Mouse (Mus musculus) gastrocnemius, adult 2 months (tissue): ENCODE results near the gene Hydin. TPM values are rescaled to one million over a fixed set of nuclear protein-coding genes. Genes with fewer than 3 reads are reported as not detected.

Experiments
- DNase-seq: peaks from one replicate; pipeline ENCODE4 v3.0.0; 2022
- H3K27ac ChIP-seq: fragments of 200-600 bp; 2 replicates; pipeline ENCODE4 v1.8.1; 2022; ENCODE audit warnings: mild to moderate bottlenecking
- H3K4me3 ChIP-seq: fragments of 200-600 bp; 2 replicates; pipeline ENCODE4 v1.8.1; 2022; ENCODE audit warnings: mild to moderate bottlenecking, moderate library complexity
- CTCF ChIP-seq: fragments of 200-600 bp; IDR thresholded peaks from 2 replicates; pipeline ENCODE4 v1.8.1; 2022; ENCODE audit warnings: antibody characterized with exemption, mild to moderate bottlenecking, moderate library complexity
- intact Hi-C: fragments of 180-260 bp; cut with DNase I; formaldehyde crosslinking; loops from one replicate; pipeline ENCODE4 v1.15.1; 2025
- long read RNA-seq, 2 experiments: library from polyadenylated mRNA; stranded (forward); transcript quantifications; one replicate each; pipeline ENCODE4 v2.0.0; 2021
- total RNA-seq, 2 experiments: library from RNA; stranded (reverse); gene quantifications; 2 replicates each; pipeline ENCODE4 v1.2.3; 2021

The Hydin gene
- total RNA-seq: under 1 TPM; 0.03 to 0.06 TPM
- long read RNA-seq, experiment 1: 0 reads
- long read RNA-seq, experiment 2: 0 reads

DNA sequence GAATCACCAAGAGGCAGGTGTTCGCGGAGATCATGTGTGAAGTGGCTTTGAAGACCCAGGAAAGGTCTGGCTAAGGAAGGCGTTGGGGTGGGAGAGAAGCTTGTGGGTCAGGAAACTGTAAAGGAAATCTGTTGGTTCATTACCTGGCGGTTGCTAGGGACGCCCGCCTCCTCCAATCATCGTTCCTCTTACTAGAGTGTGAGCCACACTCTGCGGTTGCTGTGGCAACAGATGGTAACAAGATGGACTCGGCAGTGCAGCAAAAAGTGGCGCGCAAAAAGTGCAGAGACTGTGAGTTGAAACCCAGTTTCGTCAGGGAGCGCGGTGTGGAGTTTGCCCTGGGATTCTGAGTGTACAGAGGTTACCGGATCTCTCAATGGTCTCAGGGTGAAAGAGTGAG is at the start of gene Hydin:
Gene Hydin, plus strand, starts transcription at position 237 of the 400 bp plus-strand sequence.
- intact Hi-C loops: no loop called here
- TF ChIP-seq CTCF: no peak
- Histone ChIP-seq H3K4me3 (no peak within 1 kb of the TSS), H3K27ac (no peak within 1 kb of the TSS)
- DNase-seq: no peak

DNA sequence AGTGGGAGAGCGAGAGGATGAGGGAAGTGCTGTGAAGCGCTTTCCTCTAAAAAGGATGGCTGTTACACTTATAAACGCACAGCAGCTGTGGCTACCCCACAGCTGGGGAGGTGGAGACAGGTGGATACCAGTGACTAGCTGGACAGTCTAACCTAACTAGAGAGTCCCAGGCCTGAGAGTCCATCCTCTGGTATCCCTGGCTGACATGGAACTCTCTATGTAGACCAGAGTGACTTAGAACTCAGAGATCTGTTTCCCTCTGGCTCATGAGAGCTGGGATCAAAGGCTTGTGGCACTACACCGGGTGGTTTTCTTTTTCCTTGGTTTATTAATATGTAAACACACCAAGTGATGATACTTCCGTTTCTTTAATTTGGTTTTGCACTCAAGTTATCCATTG is 49.6 kb upstream of the Hydin start:
- Histone ChIP-seq H3K4me3 (peak overlapping the region; percentile 90), H3K27ac (peak overlapping the region; percentile 79)
- intact Hi-C loops: loop anchor here (5.0 to 10.0 kb wide), 2 partner anchors 140 to 398 kb away; partner anchors contain the start of genes Vac14 and Zfp612
- DNase-seq: no peak
- TF ChIP-seq CTCF: no peak

DNA sequence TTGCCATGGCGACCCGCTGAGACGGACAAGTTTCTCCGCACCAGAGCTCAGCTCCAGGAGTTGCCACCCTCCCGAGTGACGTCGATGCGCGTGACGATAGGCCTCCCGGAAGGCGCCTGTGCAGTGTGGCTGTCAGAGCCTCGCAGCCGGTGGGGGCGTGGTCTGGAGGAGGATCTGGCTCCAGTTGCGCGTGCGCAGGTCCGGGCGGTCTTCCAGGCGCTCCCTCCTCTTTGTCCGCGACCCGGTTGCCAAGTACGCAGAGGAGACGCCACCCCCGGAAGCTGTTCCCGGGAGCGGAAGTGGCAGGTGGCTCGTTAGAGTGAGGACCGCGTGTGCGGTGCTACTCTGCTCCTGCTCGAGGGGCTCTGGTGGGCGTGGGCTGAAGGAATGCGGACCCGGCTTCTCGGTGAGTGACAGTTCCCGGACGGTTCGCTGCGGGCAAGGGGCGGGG is 49.1 kb upstream of the Hydin start:
- no peak for TF ChIP-seq CTCF
- DNase-seq: peak; percentile 100
- intact Hi-C loops: loop anchor here (5.0 to 10.0 kb wide), 2 partner anchors 140 to 397 kb away; partner anchors contain the start of genes Vac14 and Zfp612
- Histone ChIP-seq H3K27ac (peak overlapping the region; percentile 79), H3K4me3 (peak overlapping the region; percentile 90)

DNA sequence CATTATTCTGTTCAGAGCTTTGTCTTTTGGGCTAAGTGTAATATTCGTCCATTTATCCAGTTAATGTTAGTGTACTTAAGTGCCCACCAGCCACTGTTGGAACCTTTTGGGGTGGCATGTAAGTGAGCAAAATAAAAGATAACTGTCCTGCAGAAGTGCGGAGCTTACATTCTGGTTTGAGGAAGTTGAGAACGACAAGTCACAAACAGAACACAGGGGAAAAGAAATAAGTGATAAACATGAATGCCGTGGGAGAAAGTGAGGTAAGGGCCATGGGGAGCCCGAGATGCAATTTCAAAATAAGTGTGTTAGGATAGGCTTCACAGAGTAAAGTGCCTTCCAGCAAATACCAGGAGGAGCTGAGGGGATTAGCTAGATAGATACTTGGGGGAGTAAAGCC is 48.3 kb upstream of the Hydin start:
- no peak for TF ChIP-seq CTCF
- H3K27ac ChIP-seq: 0 out of 2 replicates have a peak overlapping the region, but pooled peaks have one; percentile 79
- intact Hi-C loops: loop anchor here (5.0 to 10.0 kb wide), 2 partner anchors 141 to 396 kb away; partner anchors contain the start of genes Vac14 and Zfp612
- no peak for DNase-seq
- peak overlapping the region; percentile 90 for H3K4me3 ChIP-seq

DNA sequence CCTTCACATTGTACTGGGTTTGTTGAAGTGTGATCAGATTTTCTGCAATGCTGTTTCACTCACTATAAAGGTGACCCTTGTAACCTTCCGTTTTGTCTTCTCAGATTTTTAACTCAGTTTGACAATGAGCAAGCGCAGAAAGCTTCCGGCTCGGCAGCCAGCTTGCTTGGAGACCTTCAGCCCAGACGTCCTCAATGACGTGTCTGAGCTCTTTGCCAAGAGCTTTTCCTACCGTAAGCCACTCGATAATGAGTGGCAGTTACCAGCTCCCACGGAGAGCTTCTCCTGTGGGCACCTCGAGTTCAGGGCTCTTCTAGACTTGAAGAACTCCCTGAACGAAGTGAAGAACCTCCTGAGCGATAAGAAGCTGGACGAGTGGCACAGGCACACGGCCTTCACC is 45.8 kb upstream of the Hydin start:
- no peak overlapping the region for H3K4me3 ChIP-seq
- no peak for TF ChIP-seq CTCF
- no peak for DNase-seq
- intact Hi-C loops: no loop called here
- H3K27ac ChIP-seq: no peak overlapping the region

DNA sequence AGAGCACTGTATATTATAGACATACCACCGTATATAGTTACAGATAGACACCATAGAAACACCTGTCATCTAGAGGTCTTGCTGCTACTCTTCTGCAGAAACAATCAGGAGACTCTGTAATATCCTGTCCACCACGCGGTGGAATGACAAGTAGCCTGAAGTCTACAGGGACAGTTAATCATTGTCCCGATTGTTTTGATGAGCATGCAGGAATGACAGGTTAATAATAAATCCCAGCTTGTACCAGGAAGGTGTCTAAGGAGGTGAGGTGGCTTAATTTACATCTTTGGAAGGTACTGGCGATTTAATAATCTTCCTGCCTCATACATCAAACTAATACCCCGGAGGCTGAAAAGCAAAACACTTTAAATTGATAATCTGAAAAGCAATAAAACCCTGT is 36.0 kb upstream of the Hydin start:
- intact Hi-C loops: no loop called here
- no peak overlapping the region for H3K4me3 ChIP-seq
- no peak overlapping the region for H3K27ac ChIP-seq
- TF ChIP-seq CTCF: no peak
- no peak for DNase-seq

DNA sequence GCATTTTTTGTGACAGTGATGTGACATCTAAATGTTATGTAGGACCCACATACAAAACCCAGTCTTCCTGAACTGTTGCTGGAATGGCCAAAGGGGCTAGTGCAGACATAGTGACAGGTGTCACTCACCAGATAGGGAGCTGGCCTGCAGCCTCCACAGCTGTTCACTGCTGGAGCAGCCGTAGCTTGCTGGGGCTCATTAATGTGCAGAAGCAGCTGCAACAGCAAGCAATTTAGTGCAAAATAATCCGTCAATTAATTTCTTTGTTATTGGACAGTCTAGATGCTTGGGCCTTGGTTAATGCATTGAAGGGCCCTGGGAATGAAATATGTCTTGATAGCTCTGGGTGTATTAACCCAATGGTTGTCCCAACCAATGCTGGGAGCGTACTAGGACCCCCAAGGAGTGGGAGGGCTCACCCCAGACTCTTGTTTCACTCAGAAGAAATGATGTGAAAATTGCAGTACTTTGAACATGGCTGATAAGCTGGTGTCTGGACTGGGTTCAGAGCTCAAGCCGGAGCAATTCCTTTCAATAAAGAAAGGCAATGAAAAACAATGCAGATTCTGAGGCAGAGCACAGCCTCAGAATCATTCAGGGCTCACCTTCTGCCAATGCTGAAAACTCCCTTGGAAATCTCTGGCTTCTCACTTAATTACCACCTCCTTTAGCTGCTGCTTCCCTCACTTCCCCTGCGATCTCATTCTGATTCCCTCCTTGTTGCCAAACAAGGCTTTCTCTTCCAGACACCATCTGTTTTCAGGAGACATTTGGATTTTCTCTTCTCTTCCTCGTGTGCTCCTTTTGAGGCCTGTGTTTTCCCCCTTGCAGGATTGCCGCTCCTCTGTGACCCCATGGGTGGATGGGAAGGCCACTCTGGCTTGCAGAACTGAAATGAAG is 24.2 kb upstream of the Hydin start:
- TF ChIP-seq CTCF: no peak
- DNase-seq: no peak
- no peak overlapping the region for H3K4me3 ChIP-seq
- intact Hi-C loops: no loop called here
- H3K27ac ChIP-seq: no peak overlapping the region

DNA sequence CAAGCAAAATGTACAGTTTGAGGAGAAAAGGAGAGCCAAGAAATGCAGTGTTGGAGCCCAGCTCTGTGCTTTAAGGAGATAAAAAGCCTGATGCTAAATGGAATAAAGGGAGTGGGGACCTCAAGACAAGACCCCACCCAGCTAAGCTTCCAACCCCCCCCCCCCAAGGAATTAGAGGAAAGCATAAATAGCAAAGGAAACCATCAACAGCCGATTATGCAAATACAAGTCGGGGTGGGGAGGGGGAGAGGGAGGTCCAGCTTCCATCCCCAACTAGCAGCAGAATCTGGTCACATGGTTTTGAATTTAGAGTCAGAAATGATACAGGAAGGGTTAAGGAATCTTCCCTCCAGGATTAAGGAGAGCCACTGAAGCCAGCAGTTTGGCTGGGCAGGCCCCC is 22.2 kb upstream of the Hydin start:
- H3K4me3 ChIP-seq: no peak overlapping the region
- intact Hi-C loops: no loop called here
- H3K27ac ChIP-seq: no peak overlapping the region
- no peak for TF ChIP-seq CTCF
- DNase-seq: no peak

DNA sequence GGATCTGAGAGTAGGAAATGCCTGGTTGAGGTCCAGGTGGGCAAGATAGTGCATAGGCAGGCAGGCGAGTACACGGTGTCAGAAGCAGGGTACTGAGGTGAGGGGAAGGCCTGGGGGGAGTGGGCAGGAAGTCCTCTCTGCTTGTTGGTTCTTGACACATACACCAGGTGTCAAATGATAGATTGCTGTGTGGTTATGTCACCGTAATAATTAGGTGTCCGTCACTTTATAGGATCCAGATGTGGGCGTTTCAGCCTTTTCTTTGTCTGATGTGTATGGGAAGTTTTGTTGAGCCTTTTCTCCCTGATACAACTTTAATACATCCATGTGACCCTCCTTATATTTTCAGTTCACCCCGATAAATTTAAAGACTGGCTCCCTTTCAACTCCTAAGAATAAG is 19.5 kb upstream of the Hydin start:
- H3K4me3 ChIP-seq: no peak overlapping the region
- TF ChIP-seq CTCF: no peak
- intact Hi-C loops: no loop called here
- no peak overlapping the region for H3K27ac ChIP-seq
- no peak for DNase-seq

DNA sequence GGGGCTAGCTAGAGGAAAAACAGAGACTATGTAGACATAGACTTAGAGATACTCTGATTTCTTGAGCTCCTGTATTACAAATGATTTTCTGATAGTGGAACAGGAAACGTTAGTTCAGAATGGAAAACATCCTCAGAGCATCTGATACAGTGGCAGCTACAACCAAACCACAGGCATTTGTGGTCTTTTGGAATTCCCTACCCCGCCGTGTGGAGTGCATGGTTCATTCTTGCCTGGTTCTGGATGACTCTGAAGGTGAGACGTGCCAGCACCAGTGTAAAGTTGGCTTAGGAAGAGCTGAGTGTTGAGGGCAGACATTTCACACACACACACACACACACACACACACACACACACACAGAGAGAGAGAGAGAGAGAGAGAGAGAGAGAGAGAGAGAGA is 12.8 kb upstream of the Hydin start:
- intact Hi-C loops: no loop called here
- H3K27ac ChIP-seq: no peak overlapping the region
- DNase-seq: no peak

DNA sequence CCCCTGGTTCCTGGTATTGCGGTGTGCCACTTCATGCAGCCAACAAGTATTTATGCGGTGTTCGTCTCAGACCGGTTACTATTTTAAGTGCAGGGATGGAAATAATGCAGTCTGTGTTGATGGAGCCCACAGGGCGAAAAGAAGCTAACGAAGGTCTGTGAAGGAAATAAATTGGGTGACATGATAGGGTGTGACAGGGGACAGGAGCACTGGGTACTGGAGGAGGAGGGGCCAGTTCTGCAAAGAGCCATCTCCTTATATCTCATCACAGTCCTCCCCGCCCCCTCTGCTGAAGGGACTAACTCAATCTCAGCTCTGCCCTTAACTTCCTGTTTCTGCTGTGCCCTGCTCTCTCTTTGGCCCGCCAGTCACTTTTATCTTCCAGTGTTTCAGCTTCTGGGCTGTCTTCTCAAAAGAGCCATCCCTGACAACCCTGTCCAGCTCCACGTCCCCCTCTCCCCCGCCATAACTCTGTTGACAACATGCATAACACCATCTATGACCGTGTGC is 926 bp upstream of the Hydin start:
- DNase-seq: no peak
- intact Hi-C loops: no loop called here
- H3K4me3 ChIP-seq: no peak overlapping the region
- TF ChIP-seq CTCF: no peak
- no peak overlapping the region for H3K27ac ChIP-seq

More for the DNA sequence above, 12.8 kb upstream of the Hydin start:
- no peak overlapping the region for H3K4me3 ChIP-seq
- no peak for TF ChIP-seq CTCF

DNA sequence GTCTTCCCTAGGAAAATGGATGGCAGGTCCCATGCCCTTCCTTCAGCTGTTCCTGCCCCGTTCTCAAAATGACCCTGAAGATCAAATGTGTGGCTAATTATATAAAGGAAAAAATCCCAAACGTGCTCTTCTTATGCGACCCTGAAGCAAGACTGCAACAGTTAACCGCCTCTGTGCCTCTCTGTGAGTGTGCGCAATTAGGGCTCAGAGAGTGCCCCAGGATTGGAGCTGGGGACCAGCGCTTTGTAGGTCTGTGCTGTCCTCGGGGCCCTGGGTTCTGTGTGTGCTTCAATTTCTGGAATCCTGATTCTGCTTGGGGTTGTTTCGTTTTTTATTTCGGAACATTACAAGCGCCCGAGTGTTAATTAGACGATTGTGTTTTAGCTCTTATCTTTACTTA is 491 bp downstream of the Hydin start:
- no peak for TF ChIP-seq CTCF
- Histone ChIP-seq H3K27ac (no peak overlapping the region), H3K4me3 (no peak overlapping the region)
- no peak for DNase-seq
- intact Hi-C loops: no loop called here

DNA sequence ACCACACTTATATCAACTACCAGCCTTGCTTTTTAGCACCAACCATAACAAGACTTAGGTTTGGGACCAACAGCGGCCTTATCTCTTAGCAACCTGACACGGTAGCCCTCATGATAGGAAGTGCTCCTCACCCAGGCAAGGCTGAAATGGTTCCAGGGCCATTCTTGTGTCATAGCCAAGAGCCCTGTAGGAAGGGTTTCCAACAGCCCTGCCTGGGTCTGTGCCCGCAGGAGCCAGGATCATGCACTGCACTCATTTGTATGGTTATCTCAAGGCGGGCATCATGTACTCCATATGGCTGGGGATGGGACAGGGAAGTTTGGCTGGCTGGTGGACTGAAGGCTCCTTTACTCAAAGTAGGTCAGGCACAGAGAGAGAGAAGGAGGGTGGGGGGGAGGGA is 3.9 kb downstream of the Hydin start:
- no peak overlapping the region for H3K27ac ChIP-seq
- intact Hi-C loops: no loop called here
- DNase-seq: no peak
- no peak overlapping the region for H3K4me3 ChIP-seq
- no peak for TF ChIP-seq CTCF
